Mouse (Mus musculus) midbrain, embryonic 15.5 days (tissue): ENCODE measurements around the gene Rel. TPM values are rescaled to one million over a fixed set of nuclear protein-coding genes. Genes with fewer than 3 reads are reported as not detected.
"Not testable (repeated sequence)": the region's sequence is repeated elsewhere in the genome, so short reads cannot be mapped to it uniquely, and the experiment has no call there.

Source experiments
- ATAC-seq: fragments of 200-750 bp; cut with Nextera tagmentation; replicated peaks from 2 replicates; pipeline ENCODE4 v1.8.0; 2017; ENCODE audit warnings: moderate TSS enrichment
- H3K27ac ChIP-seq: fragments of 300-500 bp; sonication (generic); 2 replicates; pipeline ENCODE4 v1.5.1; 2015; ENCODE audit warnings: mild to moderate bottlenecking, inconsistent platforms
- H3K27me3 ChIP-seq: fragments of 300-500 bp; sonication (generic); replicated peaks from 2 replicates; pipeline ENCODE4 v1.6.1; 2015; ENCODE audit warnings: inconsistent platforms
- H3K36me3 ChIP-seq: fragments of 300-500 bp; sonication (generic); replicated peaks from 2 replicates; pipeline ENCODE4 v1.6.1; 2015; ENCODE audit warnings: inconsistent platforms
- H3K4me1 ChIP-seq: fragments of 300-500 bp; sonication (generic); 2 replicates; pipeline ENCODE4 v1.6.1; 2015; ENCODE audit warnings: inconsistent platforms
- H3K4me2 ChIP-seq: fragments of 300-500 bp; sonication (generic); 2 replicates; pipeline ENCODE4 v1.6.1; 2015; ENCODE audit warnings: inconsistent platforms, mild to moderate bottlenecking, moderate library complexity
- H3K4me3 ChIP-seq: fragments of 300-500 bp; sonication (generic); 2 replicates; pipeline ENCODE4 v1.5.1; 2015; ENCODE audit warnings: mild to moderate bottlenecking, inconsistent platforms
- H3K9ac ChIP-seq: fragments of 300-500 bp; sonication (generic); 2 replicates; pipeline ENCODE4 v1.6.1; 2015; ENCODE audit warnings: mild to moderate bottlenecking, inconsistent platforms
- H3K9me3 ChIP-seq: fragments of 300-500 bp; sonication (generic); 2 replicates; pipeline ENCODE4 v1.6.1; 2016; ENCODE audit warnings: inconsistent platforms
- WGBS: fragments of 180-500 bp; shearing (Covaris S2); methylation state at CpG from one replicate; pipeline ENCODE4 v1.1.7; 2015; ENCODE audit warnings: mixed read lengths; 5-methylcytosine and 5-hydroxymethylcytosine counted together
- polyA plus RNA-seq: library from polyadenylated mRNA; unstranded; fragments of >200 nt; fragmentation: Nextera tagmentation; extraction: Ambion mirVana; gene quantifications from 2 replicates; pipeline ENCODE4 v1.2.1, GENCODE M21; 2015

The Rel gene
- 0.29 and 0.37 TPM in 2 replicates for polyA plus RNA-seq

DNA sequence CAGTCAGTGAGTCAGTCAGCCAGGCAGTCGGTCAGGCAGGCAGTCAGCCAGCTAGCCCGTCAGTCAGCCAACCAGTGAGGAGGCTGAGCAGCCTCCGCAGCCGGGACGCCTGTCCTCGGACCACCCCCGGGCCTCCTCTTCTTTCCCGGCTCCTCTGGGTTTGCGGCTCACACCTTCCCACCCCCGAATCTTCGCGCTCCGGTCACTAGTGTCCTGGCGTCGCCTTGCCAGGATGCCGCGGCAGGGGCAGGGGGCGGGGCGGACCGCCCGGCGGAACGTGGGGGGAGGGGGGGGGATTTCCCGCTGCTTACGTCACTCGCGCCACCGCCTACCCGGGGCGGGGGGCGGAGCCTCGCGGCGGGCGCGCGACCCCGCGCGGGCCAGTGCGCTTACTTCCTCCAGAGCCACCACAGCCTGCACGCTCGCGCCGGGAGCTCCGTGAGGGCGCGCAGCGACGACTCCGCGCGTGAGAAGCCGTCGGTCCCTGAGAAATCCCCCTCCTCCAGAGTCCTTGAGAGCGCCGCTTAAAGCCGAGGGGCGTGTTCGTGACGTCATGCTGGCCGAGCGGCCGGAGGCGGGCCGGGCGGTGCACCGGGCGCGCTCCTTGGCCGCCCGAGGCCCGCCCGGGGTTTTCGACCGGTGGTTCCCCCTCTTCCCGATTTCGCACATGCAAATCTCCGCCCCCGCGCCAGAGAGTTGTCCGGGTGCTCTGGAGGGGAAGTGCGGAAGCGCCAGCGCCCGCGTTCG lies at the start of gene Rel:
Gene Rel (minus strand): TSS at position 211 of the 747 bp plus-strand sequence.
- 0% methylated on average over 76 of the region's 88 CpGs for WGBS
- no peaks in the 10 kb centered on the region for H3K36me3 ChIP-seq
- H3K27me3 ChIP-seq = 0 out of 2 replicates have a peak, but pooled peaks cover 7% of the 10 kb centered on the region
- peak within 1 kb of the TSS; percentile 74 for H3K9ac ChIP-seq
- H3K4me1 ChIP-seq = peaks cover 13% of the 10 kb centered on the region; the same call in 1 of the 2 replicates
- H3K4me3 ChIP-seq = peak within 1 kb of the TSS; percentile 85
- H3K9me3 ChIP-seq = no peaks in the 10 kb centered on the region
- peak within 1 kb of the TSS; percentile 71 for H3K4me2 ChIP-seq
- peak within 1 kb of the TSS; percentile 83 for H3K27ac ChIP-seq
- ATAC-seq = peak; percentile 96

- H3K4me2 ChIP-seq = no peak overlapping the region
- H3K36me3 ChIP-seq = no peaks in the 10 kb centered on the region
- no peaks in the 10 kb centered on the region for H3K4me1 ChIP-seq
- no peaks in the 10 kb centered on the region for H3K27me3 ChIP-seq
- WGBS = 93% methylated on average over 1 of the region's 1 CpGs
- ATAC-seq = no peak
- H3K4me3 ChIP-seq = no peak overlapping the region
- H3K9ac ChIP-seq = no peak overlapping the region
- H3K27ac ChIP-seq = no peak overlapping the region
- H3K9me3 ChIP-seq = no peaks in the 10 kb centered on the region
These were observed 48.0 kb upstream of the Rel start for GRCm38 (mm10) chr11:23818745-23819144.

DNA sequence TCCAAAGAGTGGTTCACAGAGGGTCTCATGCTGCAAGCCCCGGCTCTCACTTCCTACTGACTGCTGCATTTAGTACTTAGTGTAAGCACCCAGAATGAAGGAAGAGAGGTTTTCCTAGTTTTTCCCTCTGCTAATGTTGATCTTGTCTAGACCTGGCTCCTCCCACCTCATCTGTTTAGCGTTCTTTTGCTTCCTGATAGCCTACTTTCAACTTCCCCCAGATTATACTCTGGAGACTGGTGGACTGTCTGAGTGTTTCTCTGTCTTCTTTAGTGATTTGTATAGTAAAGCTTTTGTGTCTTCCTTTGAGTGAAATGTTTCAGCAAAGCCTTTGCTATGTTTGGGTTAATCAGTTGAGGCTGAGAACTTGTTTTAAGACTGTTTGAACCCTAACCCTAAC lies 40.0 kb upstream of the Rel start:
- H3K9me3 ChIP-seq = no peaks in the 10 kb centered on the region
- ATAC-seq = no peak

GRCm38 (mm10) chr11:23805716-23806115 lies 34.9 kb upstream of the Rel start:
- H3K27ac ChIP-seq = no peak overlapping the region
- WGBS = 71% methylated on average over 3 of the region's 3 CpGs
- no peaks in the 10 kb centered on the region for H3K4me1 ChIP-seq
- H3K4me2 ChIP-seq = no peak overlapping the region
- no peaks in the 10 kb centered on the region for H3K27me3 ChIP-seq
- no peak for ATAC-seq
- H3K4me3 ChIP-seq = no peak overlapping the region
- H3K9ac ChIP-seq = no peak overlapping the region
- H3K9me3 ChIP-seq = no peaks in the 10 kb centered on the region
- no peaks in the 10 kb centered on the region for H3K36me3 ChIP-seq

More for the DNA sequence above, 40.0 kb upstream of the Rel start:
- H3K27ac ChIP-seq = no peak overlapping the region
- H3K4me3 ChIP-seq = no peak overlapping the region
- no peak overlapping the region for H3K4me2 ChIP-seq
- H3K36me3 ChIP-seq = no peaks in the 10 kb centered on the region
- no peak overlapping the region for H3K9ac ChIP-seq
- WGBS = 69% methylated on average over 2 of the region's 2 CpGs
- no peaks in the 10 kb centered on the region for H3K4me1 ChIP-seq
- no peaks in the 10 kb centered on the region for H3K27me3 ChIP-seq

- no peak for ATAC-seq
- no peaks in the 10 kb centered on the region for H3K36me3 ChIP-seq
- H3K9ac ChIP-seq = no peak overlapping the region
- H3K9me3 ChIP-seq = no peaks in the 10 kb centered on the region
- H3K4me3 ChIP-seq = no peak overlapping the region
- no peaks in the 10 kb centered on the region for H3K4me1 ChIP-seq
- H3K27me3 ChIP-seq = no peaks in the 10 kb centered on the region
- no peak overlapping the region for H3K4me2 ChIP-seq
- WGBS = 91% methylated on average over 7 of the region's 7 CpGs
- H3K27ac ChIP-seq = no peak overlapping the region
These were observed 32.4 kb upstream of the Rel start for GRCm38 (mm10) chr11:23803136-23803535.

DNA sequence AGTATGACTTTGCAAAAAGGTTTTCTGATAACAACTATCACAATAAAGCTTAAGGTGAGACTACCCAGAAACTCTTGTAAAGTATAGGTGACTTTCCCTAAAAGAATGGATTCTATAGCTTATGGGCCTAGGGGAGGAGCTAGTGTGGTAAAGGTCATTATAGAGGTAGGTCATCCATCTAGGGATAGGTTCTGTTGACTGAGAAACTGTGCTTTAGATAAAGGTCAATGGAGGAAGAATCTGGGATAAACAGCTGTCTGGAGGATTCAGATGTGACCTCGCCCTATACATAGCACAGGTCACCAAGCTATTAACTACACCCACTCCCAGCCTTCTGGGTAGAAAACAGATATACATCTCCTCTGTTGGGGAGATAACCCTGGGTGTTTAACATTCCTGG lies 31.5 kb upstream of the Rel start:
- H3K4me3 ChIP-seq = no peak overlapping the region

GRCm38 (mm10) chr11:23801851-23802250 lies 31.1 kb upstream of the Rel start:
- Histone ChIP-seq H3K27ac (no peak overlapping the region), H3K4me2 (no peak overlapping the region), H3K27me3 (no peaks in the 10 kb centered on the region), H3K4me3 (no peak overlapping the region), H3K9ac (no peak overlapping the region), H3K36me3 (no peaks in the 10 kb centered on the region), H3K4me1 (no peaks in the 10 kb centered on the region), H3K9me3 (no peaks in the 10 kb centered on the region)
- 88% methylated on average over 7 of the region's 7 CpGs for WGBS
- ATAC-seq = no peak

More for the DNA sequence above, 31.5 kb upstream of the Rel start:
- no peaks in the 10 kb centered on the region for H3K36me3 ChIP-seq
- H3K9me3 ChIP-seq = no peaks in the 10 kb centered on the region
- no peaks in the 10 kb centered on the region for H3K27me3 ChIP-seq
- no peak overlapping the region for H3K4me2 ChIP-seq
- H3K9ac ChIP-seq = no peak overlapping the region
- H3K4me1 ChIP-seq = no peaks in the 10 kb centered on the region
- WGBS = 96% methylated on average over 1 of the region's 1 CpGs
- no peak for ATAC-seq
- no peak overlapping the region for H3K27ac ChIP-seq

DNA sequence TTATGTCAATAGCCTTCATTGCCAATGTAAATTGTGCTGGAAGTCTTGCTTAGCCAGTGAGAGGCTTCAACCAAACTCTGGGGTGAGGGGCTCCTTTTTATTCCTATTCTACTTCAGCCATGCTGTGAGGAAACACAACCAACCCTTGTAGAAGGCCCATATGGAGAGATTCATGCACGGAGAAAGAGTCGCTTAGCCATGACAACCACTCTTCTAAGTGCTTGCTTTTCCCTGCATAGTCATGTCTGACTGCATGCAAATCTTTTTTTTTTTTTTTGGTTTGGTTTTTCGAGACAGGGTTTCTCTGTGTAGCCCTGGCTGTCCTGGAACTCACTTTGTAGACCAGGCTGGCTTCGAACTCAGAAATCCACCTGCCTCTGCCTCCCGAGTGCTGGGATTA lies 12.9 kb upstream of the Rel start:
- not testable (repeated sequence) for H3K27ac ChIP-seq, ATAC-seq, H3K4me1 ChIP-seq, H3K36me3 ChIP-seq, H3K4me3 ChIP-seq, H3K27me3 ChIP-seq, H3K9me3 ChIP-seq, H3K4me2 ChIP-seq, H3K9ac ChIP-seq
- WGBS = 80% methylated on average over 5 of the region's 5 CpGs

GRCm38 (mm10) chr11:23783085-23783484 lies 12.3 kb upstream of the Rel start:
- H3K36me3 ChIP-seq = no peaks in the 10 kb centered on the region
- H3K4me1 ChIP-seq = no peaks in the 10 kb centered on the region
- H3K9me3 ChIP-seq = no peaks in the 10 kb centered on the region
- 87% methylated on average over 5 of the region's 5 CpGs for WGBS
- no peak overlapping the region for H3K27ac ChIP-seq
- no peak for ATAC-seq
- no peak overlapping the region for H3K4me3 ChIP-seq
- no peaks in the 10 kb centered on the region for H3K27me3 ChIP-seq
- H3K4me2 ChIP-seq = no peak overlapping the region
- no peak overlapping the region for H3K9ac ChIP-seq

- H3K36me3 ChIP-seq = no peaks in the 10 kb centered on the region
These were observed 11.3 kb upstream of the Rel start for GRCm38 (mm10) chr11:23782038-23782437.

DNA sequence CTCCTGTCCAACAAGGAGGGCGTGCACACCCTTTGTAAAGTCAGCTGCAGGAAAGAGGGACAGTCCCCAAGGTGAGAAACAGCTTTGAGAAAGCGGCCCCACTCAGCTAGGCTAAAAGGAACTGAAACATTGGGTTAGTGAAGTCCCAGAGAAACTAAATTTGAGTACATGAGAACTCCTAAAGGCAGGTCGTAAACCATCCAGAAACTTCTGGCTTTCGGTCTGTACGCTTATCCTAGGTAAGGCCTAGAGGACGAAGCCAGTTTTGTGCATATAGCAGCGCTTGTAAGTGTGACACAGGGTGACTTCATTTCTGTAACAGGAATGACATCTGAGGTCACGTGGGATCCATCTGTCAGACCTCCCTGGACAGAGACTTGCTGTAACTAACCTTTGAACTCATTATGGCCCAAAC lies 8.0 kb upstream of the Rel start:
- H3K36me3 ChIP-seq = no peaks in the 10 kb centered on the region
- no peaks in the 10 kb centered on the region for H3K4me1 ChIP-seq
- 90% methylated on average over 8 of the region's 8 CpGs for WGBS
- H3K9ac ChIP-seq = no peak overlapping the region
- no peak overlapping the region for H3K4me3 ChIP-seq
- H3K27me3 ChIP-seq = no peaks in the 10 kb centered on the region
- no peak overlapping the region for H3K27ac ChIP-seq
- H3K9me3 ChIP-seq = no peaks in the 10 kb centered on the region
- no peak for ATAC-seq
- H3K4me2 ChIP-seq = no peak overlapping the region

More at GRCm38 (mm10) chr11:23782038-23782437, 11.3 kb upstream of the Rel start:
- WGBS = 87% methylated on average over 3 of the region's 3 CpGs
- no peaks in the 10 kb centered on the region for H3K4me1 ChIP-seq
- no peak overlapping the region for H3K27ac ChIP-seq
- H3K4me2 ChIP-seq = no peak overlapping the region
- no peaks in the 10 kb centered on the region for H3K9me3 ChIP-seq
- no peak overlapping the region for H3K9ac ChIP-seq
- H3K4me3 ChIP-seq = no peak overlapping the region
- H3K27me3 ChIP-seq = no peaks in the 10 kb centered on the region
- no peak for ATAC-seq

DNA sequence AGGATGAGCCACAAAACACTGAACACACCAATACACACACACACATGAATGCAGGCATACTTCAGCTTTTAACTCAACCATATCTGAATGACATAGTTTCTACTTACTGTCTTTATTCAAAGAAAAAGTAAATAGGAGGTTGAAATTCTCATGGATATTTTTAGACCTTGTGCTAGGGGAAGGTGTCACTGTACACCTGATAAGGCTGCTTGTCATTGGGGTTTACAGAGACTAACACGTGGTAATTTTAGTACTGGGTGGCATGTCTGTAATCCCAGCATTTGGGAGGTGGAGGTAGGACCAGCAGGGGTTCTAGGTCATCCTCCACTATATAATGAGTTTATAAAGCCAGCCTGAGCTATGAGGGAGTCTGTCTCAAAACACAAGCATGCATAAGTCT lies 1.7 kb upstream of the Rel start:
- no peaks in the 10 kb centered on the region for H3K9me3 ChIP-seq
- H3K4me2 ChIP-seq = no peak overlapping the region
- H3K4me1 ChIP-seq = peaks cover 13% of the 10 kb centered on the region; the same call in 1 of the 2 replicates
- no peaks in the 10 kb centered on the region for H3K36me3 ChIP-seq
- H3K9ac ChIP-seq = no peak overlapping the region
- no peak overlapping the region for H3K27ac ChIP-seq
- H3K27me3 ChIP-seq = 0 out of 2 replicates have a peak, but pooled peaks cover 7% of the 10 kb centered on the region
- ATAC-seq = no peak
- WGBS = 41% methylated on average over 1 of the region's 1 CpGs
- no peak overlapping the region for H3K4me3 ChIP-seq
